Mouse (Mus musculus): Measurements from ENCODE around the gene Slc20a1.

Gene Slc20a1

GRCm38 (mm10) chr2:129252836-129253630 lies 54.5 kb downstream of the Slc20a1 start:
- DNase-seq (ENCODE audit: low read depth, low spot score), result no peak

- no peak for DNase-seq (ENCODE audit: low read depth, low spot score)
Measured at GRCm38 (mm10) chr2:129253631-129253970, 55.0 kb downstream of the Slc20a1 start.

DNA sequence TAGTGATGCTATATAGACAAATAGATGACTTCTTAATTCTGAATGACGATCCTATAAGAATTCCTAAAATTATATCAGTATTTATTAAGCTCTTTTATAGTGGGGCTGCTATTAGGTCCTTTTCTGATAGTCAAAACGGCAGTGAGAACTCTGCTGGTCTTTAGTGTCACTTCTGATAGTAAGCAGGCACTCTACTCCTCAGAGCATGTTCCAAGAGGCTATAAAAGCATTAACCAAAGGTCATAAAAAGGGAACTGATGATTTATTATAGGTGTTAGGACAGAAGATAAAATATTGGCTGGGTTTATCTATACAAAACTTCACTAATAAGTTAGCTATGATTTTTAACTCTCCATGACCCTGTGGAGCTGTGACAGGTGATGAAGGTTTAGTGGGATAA lies 55.5 kb downstream of the Slc20a1 start:
- DNase-seq (ENCODE audit: low read depth, low spot score), result no peak

GRCm38 (mm10) chr2:129256006-129256405 lies 57.4 kb downstream of the Slc20a1 start:
- DNase-seq (ENCODE audit: low read depth, low spot score), result peak; percentile 29

DNA sequence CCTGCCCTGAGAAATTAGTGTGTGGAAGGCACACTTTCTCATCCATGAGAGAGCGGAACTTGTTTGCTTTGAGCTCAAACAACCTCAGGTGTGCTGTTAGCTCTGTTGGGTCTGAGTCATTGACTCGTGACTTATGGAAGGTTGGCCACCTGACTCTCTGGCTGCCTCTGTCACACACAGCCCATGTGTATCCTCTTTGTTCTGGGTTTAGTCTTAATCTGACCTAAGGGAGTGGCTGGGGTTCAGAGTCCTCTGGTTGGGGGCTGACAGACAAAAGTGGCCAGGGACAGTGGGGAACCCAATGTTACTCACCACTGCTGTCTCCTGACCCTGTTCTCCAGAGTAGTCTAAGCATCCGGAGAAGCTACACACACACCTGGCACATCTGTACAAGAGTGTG lies 59.5 kb downstream of the Slc20a1 start:
- DNase-seq (ENCODE audit: low read depth, low spot score), result no peak

GRCm38 (mm10) chr2:129258475-129259211 lies 60.1 kb downstream of the Slc20a1 start:
- peak; percentile 72 for DNase-seq (ENCODE audit: low read depth, low spot score)

DNA sequence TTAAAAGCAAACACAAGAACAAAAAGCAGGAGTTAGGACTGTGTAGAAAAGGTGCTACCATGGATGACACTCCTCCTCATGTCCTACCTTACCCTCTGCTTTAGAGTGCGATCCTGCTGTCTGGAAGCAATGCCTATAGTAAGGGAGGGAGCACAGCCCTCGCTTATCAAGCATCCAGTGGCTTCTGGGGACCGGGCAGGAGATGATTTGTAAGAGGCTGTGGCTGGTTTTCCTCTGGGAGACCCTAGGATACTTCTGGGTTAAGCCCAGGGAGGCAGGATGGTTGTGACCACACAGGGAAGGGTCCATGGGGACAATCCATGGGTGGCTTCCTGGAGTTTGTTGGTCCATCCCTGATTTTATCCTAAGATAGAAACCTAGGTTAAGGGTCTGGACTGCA lies 62.1 kb downstream of the Slc20a1 start:
- DNase-seq (ENCODE audit: low read depth, low spot score), result no peak

Data from A20 (cell line).